Mouse (Mus musculus): ENCODE measurements around the gene Nkx1-2. TPM values are rescaled to one million over a fixed set of nuclear protein-coding genes. Genes with fewer than 3 reads are reported as not detected.
A peak's percentile ranks its signal among the peaks of the same experiment; 100 is the strongest.

Nkx1-2 gene
- total RNA-seq, 2 experiments from 2014 or later: not detected

DNA sequence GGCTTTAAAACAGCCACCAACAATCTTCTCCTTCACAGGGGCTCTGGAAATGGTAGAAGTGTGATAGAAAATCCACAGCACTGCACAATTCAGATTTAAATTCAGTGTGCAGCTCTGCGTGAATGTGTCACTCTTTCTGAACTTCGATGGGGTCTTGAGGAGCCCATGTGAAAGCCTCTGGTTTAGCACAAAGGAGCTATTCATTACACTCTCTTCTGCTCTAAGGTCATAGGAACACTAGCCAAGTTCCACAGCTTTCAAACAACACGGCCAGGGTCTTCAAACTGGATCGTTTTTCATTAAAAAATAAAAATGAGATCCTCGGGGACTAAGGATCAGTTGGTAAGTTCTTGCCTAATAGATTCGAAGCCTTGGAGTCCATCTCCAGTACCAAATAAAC is 26.2 kb downstream of the Nkx1-2 start:
- no peak for ATAC-seq (replicated peaks; ENCODE audit: low FRiP score, low TSS enrichment, poor library complexity, severe bottlenecking)

DNA sequence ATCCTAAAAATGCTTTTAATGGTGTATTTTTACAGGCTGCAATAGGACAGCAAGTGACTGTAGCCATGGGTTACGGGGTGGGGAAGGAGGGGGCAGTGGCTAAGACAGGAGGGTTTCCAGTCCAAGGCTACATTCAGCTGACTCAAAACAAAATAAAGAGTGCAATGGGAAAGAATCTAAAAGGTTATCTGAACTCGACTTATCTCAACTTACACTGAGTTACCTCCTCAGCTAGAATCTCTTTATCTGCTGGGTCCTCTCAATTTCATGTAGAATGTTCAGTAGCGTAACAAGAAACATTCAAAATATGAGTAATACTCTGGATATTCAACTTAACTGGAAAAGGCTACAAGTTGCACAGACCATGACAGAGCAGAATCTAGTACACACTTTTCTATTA is 26.7 kb downstream of the Nkx1-2 start:
- no peak for ATAC-seq (replicated peaks; ENCODE audit: low FRiP score, low TSS enrichment, poor library complexity, severe bottlenecking)

DNA sequence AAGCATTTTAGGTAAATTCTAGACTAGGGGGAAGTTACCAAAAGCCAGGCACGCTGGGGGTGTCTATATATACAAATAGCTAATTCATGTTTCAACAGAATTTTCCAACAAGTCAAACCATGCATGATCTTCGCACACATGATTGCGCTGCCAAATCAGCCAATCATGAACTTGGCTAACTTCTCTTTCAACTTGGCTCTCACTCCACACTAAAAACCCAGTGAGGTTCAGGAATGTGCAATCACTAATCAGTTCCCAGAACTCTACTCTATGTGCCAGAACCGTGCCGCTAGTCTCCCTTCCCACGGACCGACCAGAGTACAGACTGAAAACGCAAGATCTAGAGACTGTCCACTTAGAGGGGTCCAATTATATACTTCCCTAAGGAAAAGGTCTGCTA is 28.0 kb downstream of the Nkx1-2 start:
- no peak for ATAC-seq (replicated peaks; ENCODE audit: low FRiP score, low TSS enrichment, poor library complexity, severe bottlenecking)

DNA sequence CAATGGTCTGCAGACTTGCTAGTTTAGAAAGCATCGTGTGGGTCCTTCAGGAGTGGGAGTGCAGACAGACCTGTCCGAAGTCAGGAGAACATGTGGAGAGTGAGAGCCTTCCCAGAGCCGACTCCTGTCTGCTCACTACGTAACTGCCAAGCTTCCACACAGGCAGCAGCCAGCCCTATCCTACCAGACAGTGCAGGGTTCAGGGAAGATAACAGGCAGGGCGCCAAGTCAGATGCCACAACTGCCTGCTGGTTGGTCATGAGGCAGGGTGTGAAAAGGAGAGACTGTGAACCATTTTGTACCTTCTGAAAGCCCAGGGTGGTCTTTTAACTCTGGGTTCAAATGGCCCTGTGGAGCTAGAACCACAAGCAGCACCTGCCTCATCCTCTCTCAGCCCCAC is 29.4 kb downstream of the Nkx1-2 start:
- ATAC-seq (replicated peaks; ENCODE audit: low FRiP score, low TSS enrichment, poor library complexity, severe bottlenecking): peak; percentile 87

GRCm38 (mm10) chr7:132568817-132569216 is 30.6 kb downstream of the Nkx1-2 start:
- no peak for ATAC-seq (replicated peaks; ENCODE audit: low FRiP score, low TSS enrichment, poor library complexity, severe bottlenecking)

DNA sequence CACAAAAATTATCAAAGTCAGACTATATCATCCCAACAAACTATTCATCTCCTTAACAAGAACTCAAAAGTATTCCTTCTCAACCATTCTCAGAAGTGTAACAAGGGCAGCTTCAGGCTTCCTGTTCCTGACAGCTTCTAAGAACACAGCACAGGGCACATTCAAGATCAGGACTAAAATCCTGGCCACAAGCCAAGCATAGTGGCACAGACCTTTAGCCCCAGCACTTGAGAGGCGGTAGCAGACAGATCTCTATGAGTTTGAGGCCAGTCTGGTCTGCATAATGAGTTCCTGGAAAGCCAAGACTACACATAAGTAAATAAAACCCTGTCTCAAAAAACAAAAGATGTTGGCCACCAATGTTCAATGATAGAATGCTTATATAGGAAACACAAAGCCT is 33.6 kb downstream of the Nkx1-2 start:
- ATAC-seq (replicated peaks; ENCODE audit: low FRiP score, low TSS enrichment, poor library complexity, severe bottlenecking): no peak

- ATAC-seq (replicated peaks; ENCODE audit: low FRiP score, low TSS enrichment, poor library complexity, severe bottlenecking): no peak
Observed at GRCm38 (mm10) chr7:132559138-132559766, 40.2 kb downstream of the Nkx1-2 start.

GRCm38 (mm10) chr7:132558141-132558736 is 41.2 kb downstream of the Nkx1-2 start:
- peak; percentile 77 for ATAC-seq (replicated peaks; ENCODE audit: low FRiP score, low TSS enrichment, poor library complexity, severe bottlenecking)

DNA sequence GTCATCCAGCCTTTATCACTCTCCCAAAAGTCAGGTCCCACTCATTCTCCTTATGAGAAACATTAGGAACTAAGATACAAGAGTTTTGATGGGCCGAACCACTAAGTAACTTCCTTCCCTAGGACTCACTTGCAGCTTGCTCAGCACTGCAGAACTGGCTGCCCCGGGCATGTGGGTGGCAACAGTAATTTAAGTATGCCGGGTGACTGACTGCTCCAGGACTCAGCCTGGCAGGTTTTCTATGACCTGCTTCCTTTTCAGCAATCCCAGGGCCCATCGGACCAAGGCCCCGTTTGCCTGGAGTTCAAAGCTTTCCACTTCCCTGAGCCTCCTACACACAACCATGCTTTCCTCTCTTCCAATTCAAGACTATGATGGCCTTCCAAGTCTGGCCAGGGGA is 42.9 kb downstream of the Nkx1-2 start:
- no peak for ATAC-seq (replicated peaks; ENCODE audit: low FRiP score, low TSS enrichment, poor library complexity, severe bottlenecking)

- ATAC-seq (replicated peaks; ENCODE audit: low FRiP score, low TSS enrichment, poor library complexity, severe bottlenecking): no peak
Observed at GRCm38 (mm10) chr7:132555911-132556310, 43.5 kb downstream of the Nkx1-2 start.

DNA sequence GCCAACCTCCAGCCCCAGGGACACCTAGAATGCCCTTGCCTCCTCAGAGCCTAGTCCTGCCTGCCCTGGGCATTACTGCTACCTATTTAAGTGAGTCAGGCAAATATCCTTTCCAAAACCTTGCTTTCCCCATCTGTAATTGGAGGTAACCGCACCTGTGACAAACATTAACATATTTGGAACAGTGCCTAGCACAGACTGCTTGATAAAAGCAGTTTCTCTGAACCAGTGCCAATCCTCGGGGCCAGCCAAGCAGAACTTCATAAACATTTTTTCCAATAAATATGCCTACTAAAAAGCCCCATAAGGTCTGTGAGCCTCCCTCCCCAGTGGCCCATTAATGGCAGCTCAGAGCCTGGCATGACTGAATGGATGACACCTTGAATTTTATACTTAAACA is 45.3 kb downstream of the Nkx1-2 start:
- no peak for ATAC-seq (replicated peaks; ENCODE audit: low FRiP score, low TSS enrichment, poor library complexity, severe bottlenecking)

DNA sequence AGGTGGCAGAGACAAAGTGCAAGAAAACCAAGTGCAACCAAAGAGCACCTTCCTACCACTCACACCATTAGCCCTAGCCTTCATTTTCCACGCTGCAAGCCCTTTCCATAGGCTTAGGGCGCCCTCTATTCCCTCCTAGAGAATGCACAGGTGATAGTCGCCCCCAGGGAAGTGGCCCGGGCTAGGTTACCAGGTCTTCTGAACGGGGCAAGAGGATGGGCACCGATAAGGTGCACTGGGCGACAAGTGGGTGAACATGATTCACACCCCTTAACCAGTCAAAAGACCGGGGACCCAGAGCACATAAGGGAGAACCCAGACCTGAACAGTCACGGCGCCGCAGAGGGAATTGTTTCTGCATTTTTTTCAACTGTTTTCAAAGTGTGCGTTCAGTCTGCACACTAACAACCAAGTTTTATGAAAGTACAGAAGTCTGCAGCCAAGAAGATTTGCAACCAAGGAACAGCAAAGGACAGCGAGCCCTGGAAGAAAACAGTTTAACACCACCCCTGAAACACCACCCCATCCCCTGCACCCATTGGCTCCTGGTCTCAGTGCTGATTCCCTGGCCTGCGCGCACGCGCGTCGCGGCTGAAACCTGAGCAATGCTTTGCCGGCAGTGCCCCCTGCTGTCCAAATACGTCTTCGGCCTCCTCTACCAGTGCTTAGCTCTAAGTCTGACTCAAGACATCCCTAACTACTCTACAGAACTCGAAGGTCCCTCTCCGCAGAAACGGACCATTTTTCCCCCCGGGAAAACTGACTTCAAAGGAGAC is 47.9 kb downstream of the Nkx1-2 start:
- ATAC-seq (replicated peaks; ENCODE audit: low FRiP score, low TSS enrichment, poor library complexity, severe bottlenecking): peak; percentile 91

DNA sequence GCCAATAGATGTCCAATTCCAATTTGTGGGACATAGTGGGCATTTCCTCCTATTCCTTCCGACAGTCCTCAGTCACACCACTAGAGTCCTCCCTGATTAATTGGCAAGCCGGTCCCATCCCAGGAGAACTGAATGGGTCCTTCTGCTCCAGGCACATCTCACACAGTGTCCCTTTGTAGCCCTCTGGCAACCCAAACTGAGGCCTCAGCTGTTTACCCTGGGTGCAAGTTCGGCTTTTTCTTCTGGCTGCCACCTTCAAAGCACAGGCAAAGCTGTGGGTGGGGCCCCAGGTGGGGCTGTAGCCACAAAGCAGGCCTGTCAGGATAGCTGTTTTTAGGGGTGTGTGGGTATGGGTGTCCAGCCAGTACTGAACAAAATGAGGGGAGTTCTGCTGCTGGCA is 52.3 kb downstream of the Nkx1-2 start:
- ATAC-seq (replicated peaks; ENCODE audit: low FRiP score, low TSS enrichment, poor library complexity, severe bottlenecking): no peak

Other genes with a start within 250 kb of the Nkx1-2 start
- gene Oat, start 23.2 kb downstream of the Nkx1-2 start, total RNA-seq (2014; fragmentation: Nextera tagmentation): 147 and 193 TPM in 2 replicates
- gene Oat, start 23.2 kb downstream of the Nkx1-2 start, total RNA-seq (2017): 236 and 240 TPM in 2 replicates
- gene Lhpp, start 11.0 kb upstream of the Nkx1-2 start, total RNA-seq (2014; fragmentation: Nextera tagmentation): 15.0 and 18.9 TPM in 2 replicates
- 12.3 and 19.4 TPM in 2 replicates for gene Lhpp, start 11.0 kb upstream of the Nkx1-2 start, total RNA-seq (2017)
- 47.0 and 61.6 TPM in 2 replicates for gene Fam53b, start 214.2 kb upstream of the Nkx1-2 start, total RNA-seq (2014; fragmentation: Nextera tagmentation)
- 11.5 and 21.2 TPM in 2 replicates for gene Fam53b, start 214.2 kb upstream of the Nkx1-2 start, total RNA-seq (2017)

All from megakaryocyte-erythroid progenitor cell, adult 5-6 weeks (primary cell).